Mouse (Mus musculus) CH12.LX (cell line): ENCODE measurements around the gene Efcab3.

Experiments
- CHD2 ChIP-seq: IDR thresholded peaks from 2 replicates; pipeline ENCODE4 v1.6.1; 2011; ENCODE audit warnings: low read length, improper control_type of control experiment
- CTCF ChIP-seq, 2 experiments: IDR thresholded peaks in 1 of 2; conservative IDR thresholded peaks in 1 of 2; 2 replicates each; pipeline ENCODE4 v1.5.1; 2011 to 2012; ENCODE audit warnings: low read depth in 2 of 2, low read length in 2 of 2, improper control_type of control experiment in 1 of 2, inconsistent platforms in 1 of 2, mild to moderate bottlenecking in 1 of 2, moderate library complexity in 1 of 2
- E2F4 ChIP-seq: IDR thresholded peaks from 2 replicates; pipeline ENCODE4 v1.6.1; 2011; ENCODE audit warnings: low read depth, low read length, improper control_type of control experiment; ENCODE audit not compliant: insufficient replicate concordance
- EP300 ChIP-seq: IDR thresholded peaks from 2 replicates; pipeline ENCODE4 v1.6.1; 2011; ENCODE audit warnings: low read length, improper control_type of control experiment
- JUND ChIP-seq: conservative IDR thresholded peaks from 2 replicates; pipeline ENCODE4 v1.6.1; 2011; ENCODE audit warnings: low read depth, low read length, improper control_type of control experiment
- MYC ChIP-seq: IDR thresholded peaks from 2 replicates; pipeline ENCODE4 v1.6.1; 2011; ENCODE audit warnings: low read depth, mild to moderate bottlenecking, improper control_type of control experiment, low read length
- NRF1 ChIP-seq: IDR thresholded peaks from 2 replicates; pipeline ENCODE4 v1.6.1; 2014; ENCODE audit warnings: low read depth, mild to moderate bottlenecking, inconsistent platforms, low read length, improper control_type of control experiment, moderate library complexity
- POLR2A ChIP-seq: IDR thresholded peaks from 2 replicates; pipeline ENCODE4 v1.6.1; 2011; ENCODE audit warnings: low read depth, mild to moderate bottlenecking, improper control_type of control experiment, low read length
- USF1 ChIP-seq: IDR thresholded peaks from 2 replicates; pipeline ENCODE4 v1.6.1; 2014; ENCODE audit warnings: low read depth, mild to moderate bottlenecking, inconsistent platforms, low read length, improper control_type of control experiment
- ZKSCAN1 ChIP-seq: IDR thresholded peaks from 2 replicates; pipeline ENCODE4 v1.6.1; 2012; ENCODE audit warnings: low read depth, inconsistent platforms, low read length, improper control_type of control experiment, borderline replicate concordance
- ZNF384 ChIP-seq: IDR thresholded peaks from 2 replicates; pipeline ENCODE4 v1.6.1; 2012; ENCODE audit warnings: low read depth, low read length, improper control_type of control experiment, inconsistent platforms

GRCm38 (mm10) chr11:105141115-105141514 lies 77.7 kb downstream of the Efcab3 start:
- TF ChIP-seq CTCF (conservative IDR thresholded peaks at IDR 0.05 in 1 of 2, IDR thresholded peaks at IDR 0.05 in 1 of 2; ENCODE audit: low read depth in 2 of 2, low read length in 2 of 2) = no peak
- no peak for TF ChIP-seq ZNF384
- TF ChIP-seq ZKSCAN1 = no peak
- TF ChIP-seq POLR2A = no peak
- TF ChIP-seq JUND = no peak
- TF ChIP-seq MYC = no peak
- TF ChIP-seq E2F4 = no peak
- no peak for TF ChIP-seq USF1
- TF ChIP-seq CHD2 = no peak
- no peak for TF ChIP-seq EP300
- TF ChIP-seq NRF1 = no peak
